Mouse (Mus musculus): ENCODE data around the gene Vps41.

DNA sequence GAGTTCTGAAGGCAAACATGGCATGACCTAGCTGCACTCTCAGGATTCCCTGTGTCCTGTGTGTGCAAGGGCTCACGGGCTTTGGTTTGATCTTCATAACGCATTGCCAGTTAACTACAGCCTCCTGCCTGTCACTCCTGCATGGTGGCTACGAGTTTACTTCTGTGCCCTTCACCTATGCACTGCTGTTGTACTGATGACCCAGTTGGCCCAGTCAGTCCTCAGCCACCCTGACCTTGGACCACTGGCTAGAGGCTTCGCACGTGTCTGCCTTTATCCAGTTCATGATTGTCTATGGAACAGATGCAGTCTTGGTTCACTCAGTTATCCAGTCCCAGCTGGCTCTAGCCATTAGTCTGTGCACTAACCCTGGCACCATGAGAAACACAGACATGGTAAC, 151.7 kb downstream of the Vps41 start:
- TF ChIP-seq POLR2A (IDR thresholded peaks at IDR 0.05; ENCODE audit: borderline replicate concordance, low read depth, low read length), result no peak
- TF ChIP-seq CTCF (IDR thresholded peaks at IDR 0.05; ENCODE audit: low read depth, low read length), result no peak

Data from bone marrow macrophage, adult 2 months (primary cell).